In the genomic region with DNA sequence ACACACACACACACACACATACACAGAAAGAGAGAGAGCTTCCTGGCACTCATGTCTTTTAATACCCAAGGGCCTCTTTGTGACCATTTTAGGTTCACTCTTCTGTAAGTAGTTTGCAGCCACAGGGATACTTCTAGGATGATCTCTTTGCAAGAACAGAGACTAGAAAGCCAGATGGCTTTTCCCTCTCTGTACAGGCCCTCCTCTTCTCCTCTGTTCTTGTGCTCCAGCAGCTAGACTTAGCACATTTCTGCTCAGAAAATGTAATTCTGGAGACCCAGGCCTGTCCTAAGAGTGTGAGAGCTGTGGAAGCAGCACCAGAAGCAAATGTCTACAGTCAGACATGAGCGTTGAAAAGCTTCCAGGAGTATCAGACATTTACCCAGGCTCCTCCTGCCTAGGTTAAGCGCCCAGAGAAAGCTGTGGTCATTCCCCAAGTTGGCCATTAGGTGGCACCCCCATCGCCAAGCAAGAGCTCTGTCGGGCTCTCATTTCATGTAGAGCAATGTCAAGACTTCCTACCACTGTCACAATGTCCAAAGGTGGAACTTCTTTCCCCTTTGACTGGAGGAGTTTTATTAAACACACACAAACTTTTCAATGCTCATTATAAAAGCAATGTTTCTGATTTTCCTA, we compare ENCODE assay signal across 9 mouse cellular contexts. TPM values are rescaled to one million over a fixed set of nuclear protein-coding genes. Genes with fewer than 3 reads are reported as not detected.
A peak's percentile ranks its signal among the peaks of the same experiment; 100 is the strongest.
DNase-seq lines count a peak whose midpoint lies in the region; ATAC-seq and TF ChIP-seq lines count a peak whose summit lies in the region.
"Had no signal": no experiment of that assay in that cellular context is flagged by ENCODE, and none has a peak within 500 bp of the region (broad histone marks: within the 10 kb centered on the region; RNA-seq: fewer than 3 reads in every experiment).

No protein-coding gene starts in this region.

- peak; percentile 67 for ATAC-seq in hindbrain, embryonic 11.5 days (ENCODE audit: low FRiP score)
- ATAC-seq in lung, postnatal 0 days, result peak; percentile 79

- no peak overlapping the region for H3K4me2 ChIP-seq in hindbrain, embryonic 11.5 days (replicated peaks; ENCODE audit: low read depth, low read length)
- H3K4me2 ChIP-seq in lung, postnatal 0 days (replicated peaks; ENCODE audit: low read depth, low read length), result no peak overlapping the region

- peak; percentile 52 for DNase-seq in MEL-GATA-1-ER (ENCODE audit: extremely low read depth, low read depth)
- DNase-seq in cerebellum, adult 18-20 months, result peak; percentile 75
- DNase-seq in forelimb bud, embryonic 11.5 days (ENCODE audit: low read depth, low spot score), result peak; percentile 71
- peak; percentile 78 for DNase-seq in hindbrain, embryonic 11.5 days (ENCODE audit: low spot score)
- peak; percentile 71 for DNase-seq in layer of hippocampus, adult 9-10 months (ENCODE audit: low spot score)
- DNase-seq in lung, postnatal 0 days (ENCODE audit: low spot score), result peak; percentile 90
- DNase-seq in retina, adult 2 months (ENCODE audit: low read depth, low spot score), result peak; percentile 64
- peak; percentile 77 for DNase-seq in thymus, postnatal 14 days

- no peaks in the 10 kb centered on the region for H3K36me3 ChIP-seq in hindbrain, embryonic 11.5 days (ENCODE audit: control insufficient read depth, insufficient read depth, low read length)
- no peaks in the 10 kb centered on the region for H3K36me3 ChIP-seq in lung, postnatal 0 days (ENCODE audit: insufficient read depth, low read length)

- WGBS in hindbrain, embryonic 11.5 days, result 7% methylated on average over 4 of the region's 4 CpGs
- 3% methylated on average over 4 of the region's 4 CpGs for WGBS in lung, postnatal 0 days

- no peaks in the 10 kb centered on the region for H3K9me3 ChIP-seq in hindbrain, embryonic 11.5 days (ENCODE audit: control insufficient read depth, low read length)
- no peaks in the 10 kb centered on the region for H3K9me3 ChIP-seq in lung, postnatal 0 days (ENCODE audit: low read length)
- H3K9me3 ChIP-seq: megakaryocyte, embryonic 14.5 days had no signal

- no peaks in the 10 kb centered on the region for H3K27me3 ChIP-seq in hindbrain, embryonic 11.5 days (ENCODE audit: control insufficient read depth, insufficient read depth, low read length)
- no peaks in the 10 kb centered on the region for H3K27me3 ChIP-seq in lung, postnatal 0 days (replicated peaks; ENCODE audit: insufficient read depth, low read length)

- H3K4me3 ChIP-seq in hindbrain, embryonic 11.5 days (ENCODE audit: low read depth, low read length), result no peak overlapping the region
- no peak overlapping the region for H3K4me3 ChIP-seq in lung, postnatal 0 days (ENCODE audit: low read depth, low read length)
- H3K4me3 ChIP-seq: megakaryocyte, embryonic 14.5 days had no signal

- H3K4me1 ChIP-seq in hindbrain, embryonic 11.5 days (replicated peaks; ENCODE audit: control insufficient read depth, insufficient read depth, low read length), result no peaks in the 10 kb centered on the region
- H3K4me1 ChIP-seq in lung, postnatal 0 days (ENCODE audit: insufficient read depth, low read depth, low read length), result peaks cover 5% of the 10 kb centered on the region; the same call in 1 of the 2 replicates

- no peak overlapping the region for H3K9ac ChIP-seq in hindbrain, embryonic 11.5 days (ENCODE audit: low read depth, low read length)
- no peak overlapping the region for H3K9ac ChIP-seq in lung, postnatal 0 days (replicated peaks; ENCODE audit: low read depth)

- no peak overlapping the region for H3K27ac ChIP-seq in hindbrain, embryonic 11.5 days (ENCODE audit: low read depth, low read length)
- H3K27ac ChIP-seq in lung, postnatal 0 days (ENCODE audit: low read length), result no peak overlapping the region

- TF ChIP-seq EP300 in lung, postnatal 0 days (IDR thresholded peaks at IDR 0.05), result no peak

- TF ChIP-seq CTCF in lung, postnatal 0 days (IDR thresholded peaks at IDR 0.05), result peak; percentile 90

RNA-seq across cellular contexts. Expression of gene Cwc15, which starts 23.1 kb away (rescaled TPM):
- 212 and 221 TPM in 2 replicates for polyA plus RNA-seq in hindbrain, embryonic 11.5 days (2014; fragmentation: Nextera tagmentation; extraction: Ambion mirVana)
- polyA plus RNA-seq in lung, postnatal 0 days (2015; fragmentation: Nextera tagmentation; extraction: Ambion mirVana), result 125 and 126 TPM in 2 replicates

RNA-seq across cellular contexts. Expression of gene Kdm4d, which starts 23.2 kb away (rescaled TPM):
- 0.15 and 0.22 TPM in 2 replicates for polyA plus RNA-seq in hindbrain, embryonic 11.5 days (2014; fragmentation: Nextera tagmentation; extraction: Ambion mirVana)
- polyA plus RNA-seq in lung, postnatal 0 days (2015; fragmentation: Nextera tagmentation; extraction: Ambion mirVana), result 0.19 and 0.20 TPM in 2 replicates
